Mouse (Mus musculus): ENCODE measurements around the gene Tmpo. TPM values are rescaled to one million over a fixed set of nuclear protein-coding genes. Genes with fewer than 3 reads are reported as not detected.

Gene Tmpo
- polyA plus RNA-seq, 1 experiment from 2014 or later: 207 TPM

DNA sequence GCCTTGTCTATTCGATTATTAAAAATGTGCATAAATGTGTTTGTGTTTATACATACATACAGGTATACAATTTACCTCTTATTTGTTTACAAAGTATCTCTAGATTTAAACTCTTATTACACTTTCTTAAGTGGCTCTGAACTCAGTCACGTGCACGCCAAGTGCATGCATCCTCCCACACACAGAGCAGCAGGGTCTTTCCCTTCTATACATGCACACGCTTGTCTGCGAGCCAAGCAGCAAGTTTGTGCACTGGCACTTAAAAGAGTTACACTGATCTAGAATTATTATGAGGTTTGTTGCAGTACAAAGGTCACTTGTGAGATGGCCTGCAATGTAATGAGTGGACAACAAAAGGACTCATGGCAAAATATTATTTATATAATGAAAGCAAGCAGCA lies 20.1 kb downstream of the Tmpo start:
- ATAC-seq (replicated peaks; ENCODE audit: low FRiP score) (no peak), DNase-seq (ENCODE audit: low spot score) (no peak)
- WGBS: 96% methylated on average over 5 of the region's 5 CpGs
- no peak overlapping the region for H3K9ac ChIP-seq (ENCODE audit: low read depth, low read length)
- no peak overlapping the region for H3K27ac ChIP-seq (ENCODE audit: low read depth, low read length)
- H3K36me3 ChIP-seq (ENCODE audit: control insufficient read depth, insufficient read depth, low read length): peaks cover 56% of the 10 kb centered on the region
- H3K4me2 ChIP-seq: no peak overlapping the region
- no peak overlapping the region for H3K4me3 ChIP-seq (ENCODE audit: low read depth, low read length)
- H3K27me3 ChIP-seq (replicated peaks; ENCODE audit: control insufficient read depth, insufficient read depth, low read length): no peaks in the 10 kb centered on the region
- peaks cover 6% of the 10 kb centered on the region; the same call in 1 of the 2 replicates for H3K4me1 ChIP-seq (replicated peaks; ENCODE audit: control insufficient read depth, insufficient read depth, low read length)
- H3K9me3 ChIP-seq (ENCODE audit: control insufficient read depth, low read length): no peaks in the 10 kb centered on the region

DNA sequence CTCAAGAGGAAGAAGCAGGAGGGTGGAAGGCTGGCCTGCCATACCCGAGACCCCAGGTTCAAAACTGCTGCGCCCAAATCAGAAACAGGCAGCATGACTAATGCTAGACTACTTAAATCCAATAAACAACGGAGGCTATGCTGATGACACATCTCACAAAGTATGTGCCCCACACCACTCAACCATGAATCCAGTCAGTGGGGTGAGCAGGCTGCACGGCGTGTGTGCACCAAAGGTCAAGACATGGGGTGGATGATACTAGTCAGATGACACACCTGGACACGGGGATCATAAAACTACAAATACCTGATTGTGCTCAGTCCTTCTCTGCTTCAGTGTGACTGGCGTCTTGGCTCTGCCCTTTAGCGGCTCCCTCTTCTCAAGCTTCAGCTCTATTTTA lies 22.7 kb downstream of the Tmpo start:
- H3K9me3 ChIP-seq (ENCODE audit: control insufficient read depth, low read length): no peaks in the 10 kb centered on the region
- 87% methylated on average over 8 of the region's 8 CpGs for WGBS
- peaks cover 4% of the 10 kb centered on the region; the same call in 1 of the 2 replicates for H3K4me1 ChIP-seq (replicated peaks; ENCODE audit: control insufficient read depth, insufficient read depth, low read length)
- no peaks in the 10 kb centered on the region for H3K27me3 ChIP-seq (replicated peaks; ENCODE audit: control insufficient read depth, insufficient read depth, low read length)
- ATAC-seq (replicated peaks; ENCODE audit: low FRiP score) (no peak), DNase-seq (ENCODE audit: low spot score) (no peak)
- H3K4me2 ChIP-seq: no peak overlapping the region
- H3K27ac ChIP-seq (ENCODE audit: low read depth, low read length): no peak overlapping the region
- H3K9ac ChIP-seq (ENCODE audit: low read depth, low read length): no peak overlapping the region
- no peak overlapping the region for H3K4me3 ChIP-seq (ENCODE audit: low read depth, low read length)
- H3K36me3 ChIP-seq (ENCODE audit: control insufficient read depth, insufficient read depth, low read length): peaks cover 58% of the 10 kb centered on the region

DNA sequence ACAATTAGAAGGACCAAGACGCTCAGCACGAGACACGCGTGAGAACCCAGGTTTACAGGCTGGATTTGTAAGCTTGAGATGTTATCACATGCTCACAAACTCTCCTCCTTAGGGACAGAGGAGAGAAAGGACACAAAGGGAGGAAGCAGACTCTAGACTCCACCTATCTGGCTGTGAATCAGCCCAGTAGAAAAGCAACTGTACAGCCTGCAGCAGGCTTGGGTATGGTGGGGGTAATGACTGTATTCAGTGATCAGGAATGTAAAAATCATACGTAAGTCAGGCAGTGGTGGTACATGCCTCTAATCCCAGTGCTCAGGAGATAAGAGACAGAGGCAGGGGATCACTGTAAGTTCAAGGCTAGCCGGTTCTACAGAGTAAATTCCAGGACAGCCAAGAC lies 24.8 kb downstream of the Tmpo start:
- Histone ChIP-seq H3K36me3 (ENCODE audit: control insufficient read depth, insufficient read depth, low read length) (peaks cover 52% of the 10 kb centered on the region), H3K4me2 (no peak overlapping the region), H3K4me1 (replicated peaks; ENCODE audit: control insufficient read depth, insufficient read depth, low read length) (no peaks in the 10 kb centered on the region), H3K4me3 (ENCODE audit: low read depth, low read length) (no peak overlapping the region), H3K9me3 (ENCODE audit: control insufficient read depth, low read length) (no peaks in the 10 kb centered on the region), H3K9ac (ENCODE audit: low read depth, low read length) (no peak overlapping the region), H3K27me3 (replicated peaks; ENCODE audit: control insufficient read depth, insufficient read depth, low read length) (no peaks in the 10 kb centered on the region), H3K27ac (ENCODE audit: low read depth, low read length) (no peak overlapping the region)
- WGBS: 82% methylated on average over 6 of the region's 6 CpGs
- DNase-seq (ENCODE audit: low spot score) (no peak), ATAC-seq (replicated peaks; ENCODE audit: low FRiP score) (no peak; the same call in 1 of the 2 replicates)

DNA sequence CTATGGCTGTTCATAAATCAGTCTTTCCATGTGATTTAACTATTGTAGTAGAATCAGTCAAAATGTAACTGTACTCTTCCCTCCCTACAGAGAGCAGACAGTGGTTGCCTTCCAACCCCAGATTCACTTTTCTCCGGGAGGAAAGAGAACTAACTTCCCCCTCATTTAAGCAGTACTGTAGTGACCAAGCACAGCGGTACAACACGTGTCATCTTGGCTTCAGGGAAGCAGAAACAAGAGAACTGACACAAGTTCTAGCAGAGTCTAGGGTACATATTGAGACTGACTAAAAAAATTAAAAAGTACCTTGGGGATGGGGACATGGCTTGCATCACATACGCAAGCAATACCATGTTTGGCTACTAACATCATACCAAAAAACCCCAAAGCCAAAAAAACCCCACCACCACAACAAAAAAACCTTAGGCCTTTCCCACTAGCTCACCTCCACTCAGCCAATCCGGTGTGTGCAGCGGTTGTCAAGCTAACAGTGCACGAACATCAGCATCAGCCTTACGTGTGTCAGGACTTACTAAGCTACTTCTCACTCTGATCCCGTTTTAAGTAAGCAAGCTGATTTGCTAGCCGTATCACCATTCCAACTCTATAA lies 27.1 kb downstream of the Tmpo start:
- DNase-seq (ENCODE audit: low spot score) (no peak), ATAC-seq (replicated peaks; ENCODE audit: low FRiP score) (no peak)
- Histone ChIP-seq H3K9me3 (ENCODE audit: control insufficient read depth, low read length) (no peaks in the 10 kb centered on the region), H3K4me3 (ENCODE audit: low read depth, low read length) (no peak overlapping the region), H3K4me1 (replicated peaks; ENCODE audit: control insufficient read depth, insufficient read depth, low read length) (no peaks in the 10 kb centered on the region), H3K27me3 (replicated peaks; ENCODE audit: control insufficient read depth, insufficient read depth, low read length) (no peaks in the 10 kb centered on the region), H3K36me3 (ENCODE audit: control insufficient read depth, insufficient read depth, low read length) (peaks cover 69% of the 10 kb centered on the region), H3K27ac (ENCODE audit: low read depth, low read length) (no peak overlapping the region), H3K9ac (ENCODE audit: low read depth, low read length) (no peak overlapping the region), H3K4me2 (no peak overlapping the region)
- 90% methylated on average over 10 of the region's 10 CpGs for WGBS

DNA sequence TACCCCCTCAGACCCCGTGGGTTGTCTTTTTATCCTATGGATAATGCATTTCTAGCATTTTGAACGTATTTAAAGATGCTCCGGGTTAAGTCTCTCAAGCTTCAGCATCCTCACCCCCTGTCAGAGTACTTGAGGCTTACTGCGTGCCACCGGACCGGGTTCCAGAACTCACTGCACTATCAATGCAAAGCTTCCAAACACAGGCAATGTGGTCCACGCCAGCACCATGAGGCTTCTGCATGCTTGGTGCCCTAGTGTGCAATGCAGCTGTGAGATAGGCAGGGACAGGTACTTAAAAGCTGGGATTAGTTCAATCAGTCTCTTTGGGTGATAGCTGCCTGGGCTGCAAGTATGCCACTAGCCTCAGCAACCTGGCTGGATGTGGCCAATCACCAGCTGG lies 35.7 kb downstream of the Tmpo start:
- Histone ChIP-seq H3K9me3 (ENCODE audit: control insufficient read depth, low read length) (no peaks in the 10 kb centered on the region), H3K27ac (ENCODE audit: low read depth, low read length) (no peak overlapping the region), H3K4me2 (no peak overlapping the region), H3K36me3 (ENCODE audit: control insufficient read depth, insufficient read depth, low read length) (peaks cover 33% of the 10 kb centered on the region), H3K27me3 (replicated peaks; ENCODE audit: control insufficient read depth, insufficient read depth, low read length) (no peaks in the 10 kb centered on the region), H3K4me3 (ENCODE audit: low read depth, low read length) (no peak overlapping the region), H3K9ac (ENCODE audit: low read depth, low read length) (no peak overlapping the region), H3K4me1 (replicated peaks; ENCODE audit: control insufficient read depth, insufficient read depth, low read length) (no peaks in the 10 kb centered on the region)
- DNase-seq (ENCODE audit: low spot score) (no peak), ATAC-seq (replicated peaks; ENCODE audit: low FRiP score) (no peak; the same call in 1 of the 2 replicates)
- WGBS: 96% methylated on average over 7 of the region's 7 CpGs

DNA sequence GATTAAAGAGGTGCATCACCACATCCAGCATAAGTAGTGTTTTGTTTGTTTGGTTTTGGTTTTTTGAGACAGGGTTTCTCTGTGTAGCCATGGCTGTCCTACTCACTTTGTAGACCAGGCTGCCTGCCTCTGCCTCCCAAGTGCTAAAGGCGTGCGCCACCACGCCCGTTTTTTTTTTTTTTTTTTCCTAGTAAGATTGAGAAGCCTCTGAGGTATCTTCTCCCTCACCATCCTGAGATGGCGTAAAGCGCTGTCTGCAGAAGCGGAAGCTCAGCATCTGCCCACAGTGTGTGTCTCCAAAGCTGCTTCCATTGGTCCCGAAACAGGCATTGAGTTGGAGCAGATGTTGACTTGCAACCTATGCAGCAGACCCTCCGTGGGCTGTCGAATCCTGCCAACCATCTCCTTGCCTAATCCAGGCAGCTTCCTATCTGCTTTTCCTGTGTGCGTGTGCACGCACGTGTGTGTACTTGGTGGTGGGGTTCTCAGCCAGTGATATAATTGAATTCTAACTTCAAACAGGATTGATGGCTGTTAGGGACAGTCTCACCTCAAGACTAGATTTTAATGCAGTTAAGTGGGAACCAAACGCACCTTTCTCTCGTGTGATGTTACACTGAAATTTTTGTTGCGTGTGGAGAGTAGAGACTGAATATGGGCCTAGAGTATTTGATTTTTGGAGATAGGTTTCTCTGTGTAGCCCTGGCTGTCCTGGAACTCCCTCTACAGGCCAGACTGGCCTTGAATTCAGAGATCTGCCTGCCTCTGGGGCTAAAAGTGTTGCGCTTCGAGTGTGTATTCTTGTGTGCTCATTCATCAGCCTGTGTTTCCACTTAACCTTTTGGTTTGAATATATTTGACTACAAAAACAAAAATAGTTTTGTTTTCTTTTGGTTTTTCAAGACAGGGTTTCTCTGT lies 37.5 kb downstream of the Tmpo start:
- Histone ChIP-seq H3K27me3 (replicated peaks; ENCODE audit: control insufficient read depth, insufficient read depth, low read length) (no peaks in the 10 kb centered on the region), H3K4me3 (ENCODE audit: low read depth, low read length) (no peak overlapping the region), H3K9me3 (ENCODE audit: control insufficient read depth, low read length) (no peaks in the 10 kb centered on the region), H3K27ac (ENCODE audit: low read depth, low read length) (no peak overlapping the region), H3K4me1 (replicated peaks; ENCODE audit: control insufficient read depth, insufficient read depth, low read length) (no peaks in the 10 kb centered on the region; the same call in 1 of the 2 replicates), H3K4me2 (no peak overlapping the region), H3K36me3 (ENCODE audit: control insufficient read depth, insufficient read depth, low read length) (peaks cover 18% of the 10 kb centered on the region), H3K9ac (ENCODE audit: low read depth, low read length) (no peak overlapping the region)
- WGBS: 58% methylated on average over 18 of the region's 18 CpGs
- ATAC-seq (replicated peaks; ENCODE audit: low FRiP score) (peak; percentile 27; the same call in 1 of the 2 replicates), DNase-seq (ENCODE audit: low spot score) (no peak)

DNA sequence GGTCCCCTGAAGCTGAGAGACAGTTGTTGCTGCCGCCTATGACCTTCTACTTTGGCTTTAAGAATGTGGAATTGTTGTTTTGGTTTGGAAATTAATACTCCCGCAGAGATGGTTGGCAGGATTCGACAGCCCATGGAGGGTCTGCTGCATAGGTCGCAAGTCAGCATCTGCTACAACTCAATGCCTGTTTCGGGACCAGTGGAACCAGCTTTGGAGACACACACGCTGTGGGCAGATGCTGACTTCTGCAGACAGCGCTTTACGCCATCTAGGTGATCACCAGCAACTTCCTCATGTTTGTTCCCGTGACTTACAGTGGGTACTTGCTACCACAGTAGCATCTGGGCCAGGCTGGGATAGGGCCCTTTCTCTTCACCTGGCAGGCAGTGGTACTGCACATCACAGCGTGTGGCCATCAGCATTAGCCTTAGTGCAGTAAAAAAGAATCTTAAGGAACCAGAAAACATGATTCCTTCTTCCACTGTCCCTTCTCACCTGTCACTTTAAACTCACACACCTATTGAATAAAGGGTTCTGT lies 38.4 kb downstream of the Tmpo start:
- Histone ChIP-seq H3K4me1 (replicated peaks; ENCODE audit: control insufficient read depth, insufficient read depth, low read length) (no peaks in the 10 kb centered on the region; the same call in 1 of the 2 replicates), H3K9ac (ENCODE audit: low read depth, low read length) (no peak overlapping the region), H3K27ac (ENCODE audit: low read depth, low read length) (no peak overlapping the region), H3K27me3 (replicated peaks; ENCODE audit: control insufficient read depth, insufficient read depth, low read length) (no peaks in the 10 kb centered on the region), H3K4me3 (ENCODE audit: low read depth, low read length) (no peak overlapping the region), H3K9me3 (ENCODE audit: control insufficient read depth, low read length) (no peaks in the 10 kb centered on the region), H3K36me3 (ENCODE audit: control insufficient read depth, insufficient read depth, low read length) (peaks cover 17% of the 10 kb centered on the region), H3K4me2 (no peak overlapping the region)
- DNase-seq (ENCODE audit: low spot score): no peak
- 66% methylated on average over 10 of the region's 10 CpGs for WGBS
- ATAC-seq (replicated peaks; ENCODE audit: low FRiP score): no peak

DNA sequence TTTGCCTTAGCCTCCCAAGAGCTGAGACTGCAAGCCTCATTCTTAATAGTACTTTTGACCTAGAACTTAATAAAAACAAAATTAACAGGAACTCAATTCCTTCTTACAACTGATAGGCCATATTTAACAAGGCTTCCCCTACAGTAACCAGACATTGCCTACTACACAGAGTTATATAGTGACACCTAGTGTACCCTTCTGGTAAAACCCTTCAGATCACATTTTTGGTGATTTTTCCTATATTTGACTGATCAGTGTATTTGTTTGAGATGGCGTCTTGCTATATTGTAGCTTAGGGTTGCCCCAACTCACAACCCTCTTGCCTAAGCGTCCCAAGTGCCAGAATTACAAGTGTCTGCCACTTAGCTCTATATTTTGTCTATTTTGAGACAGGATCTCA lies 39.6 kb downstream of the Tmpo start:
- H3K4me2 ChIP-seq: no peak overlapping the region
- no peaks in the 10 kb centered on the region for H3K9me3 ChIP-seq (ENCODE audit: control insufficient read depth, low read length)
- H3K27me3 ChIP-seq (replicated peaks; ENCODE audit: control insufficient read depth, insufficient read depth, low read length): no peaks in the 10 kb centered on the region
- no peak overlapping the region for H3K9ac ChIP-seq (ENCODE audit: low read depth, low read length)
- no peak overlapping the region for H3K27ac ChIP-seq (ENCODE audit: low read depth, low read length)
- H3K36me3 ChIP-seq (ENCODE audit: control insufficient read depth, insufficient read depth, low read length): peaks cover 12% of the 10 kb centered on the region
- DNase-seq (ENCODE audit: low spot score): no peak
- H3K4me3 ChIP-seq (ENCODE audit: low read depth, low read length): no peak overlapping the region
- ATAC-seq (replicated peaks; ENCODE audit: low FRiP score): no peak
- 26% methylated on average over 2 of the region's 2 CpGs for WGBS
- no peaks in the 10 kb centered on the region; the same call in 1 of the 2 replicates for H3K4me1 ChIP-seq (replicated peaks; ENCODE audit: control insufficient read depth, insufficient read depth, low read length)

All from liver, embryonic 11.5 days (tissue).